Comparison of ENCODE assay signal across 20 mouse cellular contexts in the genomic region with DNA sequence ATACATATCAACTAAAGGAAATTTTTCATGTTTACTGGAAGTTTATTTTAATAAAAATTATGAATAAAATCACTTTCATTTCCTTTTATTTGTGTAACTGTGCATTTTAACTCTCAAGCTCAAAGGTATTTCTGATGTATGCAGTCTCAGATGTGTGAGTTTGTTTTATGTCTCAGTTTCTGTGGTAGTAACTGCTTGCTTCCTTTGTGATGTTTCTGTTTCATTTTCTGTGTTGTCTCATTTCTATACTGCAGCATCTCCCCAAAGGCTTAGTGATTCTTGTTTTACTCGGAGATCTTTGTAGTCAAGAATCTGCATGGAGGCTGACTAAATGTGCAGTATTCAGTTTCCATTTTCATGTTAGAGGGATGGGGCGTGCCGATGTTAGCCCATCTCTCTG. TPM values are rescaled to one million over a fixed set of nuclear protein-coding genes. Genes with fewer than 3 reads are reported as not detected.
A peak's percentile ranks its signal among the peaks of the same experiment; 100 is the strongest.
DNase-seq lines count a peak whose midpoint lies in the region; ATAC-seq and TF ChIP-seq lines count a peak whose summit lies in the region.
"Had no signal": no experiment of that assay in that cellular context is flagged by ENCODE, and none has a peak within 500 bp of the region (broad histone marks: within the 10 kb centered on the region; RNA-seq: fewer than 3 reads in every experiment).

No protein-coding gene starts in this region.

- ATAC-seq in intestine, postnatal 0 days = no peak
- ATAC-seq in intestine, embryonic 15.5 days = no peak
- ATAC-seq in inflammation-experienced regulatory T-cells, adult 6 months = peak; percentile 90
- ATAC-seq: forebrain, embryonic 15.5 days; hindbrain, embryonic 16.5 days had no signal

- DNase-seq in A20 (ENCODE audit: low read depth, low spot score) = peak; percentile 62
- DNase-seq in CH12.LX (ENCODE audit: extremely low read depth) = peak; percentile 55
- no peak for DNase-seq in ovary, postnatal 14 days (ENCODE audit: low spot score)
- DNase-seq in adrenal gland, adult 18-20 months (ENCODE audit: low spot score in 2 of 2) = no peak
- no peak for DNase-seq in kidney, adult 8-10 months
- DNase-seq: adrenal gland, adult 8-10 months; cerebellum, adult 11 months; cerebellum, adult 8-10 months; cerebellum, postnatal 14 days; gastrocnemius, postnatal 36 days; heart, adult 11 months; heart, postnatal 4 days had no signal

- no peaks in the 10 kb centered on the region; the same call in 1 of the 2 replicates for H3K4me1 ChIP-seq in intestine, postnatal 0 days (replicated peaks; ENCODE audit: control insufficient read depth, insufficient read depth, low read length)
- 0 out of 2 replicates have a peak, but pooled peaks cover 2% of the 10 kb centered on the region for H3K4me1 ChIP-seq in intestine, embryonic 15.5 days (replicated peaks)
- H3K4me1 ChIP-seq in CH12.LX (ENCODE audit: control insufficient read depth in 1 of 2, insufficient read depth in 2 of 2) = peaks cover 10 to 25% of the 10 kb centered on the region in 2 experiments
- H3K4me1 ChIP-seq: embryonic facial prominence, embryonic 12.5 days; forebrain, embryonic 15.5 days; heart, embryonic 13.5 days; hindbrain, embryonic 12.5 days had no signal

- H3K27me3 ChIP-seq in intestine, postnatal 0 days (replicated peaks; ENCODE audit: control insufficient read depth, insufficient read depth, low read length) = no peaks in the 10 kb centered on the region
- no peaks in the 10 kb centered on the region for H3K27me3 ChIP-seq in intestine, embryonic 15.5 days (replicated peaks)
- H3K27me3 ChIP-seq in CH12.LX (replicated peaks) = no peaks in the 10 kb centered on the region
- H3K27me3 ChIP-seq: embryonic facial prominence, embryonic 12.5 days; forebrain, embryonic 15.5 days; heart, embryonic 13.5 days; hindbrain, embryonic 12.5 days had no signal

- no peaks in the 10 kb centered on the region; the same call in 1 of the 2 replicates for H3K79me2 ChIP-seq in CH12.LX (replicated peaks; ENCODE audit: control insufficient read depth, extremely low read depth, insufficient read depth, poor library complexity, severe bottlenecking)

- no peak overlapping the region for H3K4me3 ChIP-seq in intestine, postnatal 0 days (ENCODE audit: low read depth, low read length)
- H3K4me3 ChIP-seq in intestine, embryonic 15.5 days (replicated peaks) = no peak overlapping the region
- peak overlapping the region in 1 of 3 experiments; percentile 13 for H3K4me3 ChIP-seq in CH12.LX (replicated peaks in 1 of 3; ENCODE audit: low read depth in 2 of 3, low read length in 2 of 3, poor library complexity in 1 of 3)
- H3K4me3 ChIP-seq: embryonic facial prominence, embryonic 12.5 days; forebrain, embryonic 15.5 days; heart, embryonic 13.5 days; hindbrain, embryonic 12.5 days had no signal

- TF ChIP-seq EP300 in CH12.LX (IDR thresholded peaks at IDR 0.05; ENCODE audit: low read length) = peak; percentile 95

- in situ Hi-C loops in CH12.LX (cut with MboI; ENCODE audit: low pct_ligation_motif_present, low pct_unique_long_range_greater_than_20kb, low sequenced_read_pairs) = no loop called here

- peak overlapping the region; percentile 10; the same call in 1 of the 2 replicates for H3K27ac ChIP-seq in intestine, postnatal 0 days (ENCODE audit: low read depth, low read length)
- no peak overlapping the region for H3K27ac ChIP-seq in intestine, embryonic 15.5 days
- peak overlapping the region; percentile 65 for H3K27ac ChIP-seq in CH12.LX (ENCODE audit: insufficient read depth, low read depth)
- H3K27ac ChIP-seq: embryonic facial prominence, embryonic 12.5 days; forebrain, embryonic 15.5 days; heart, embryonic 13.5 days; hindbrain, embryonic 12.5 days had no signal

- TF ChIP-seq RAD21 in CH12.LX (IDR thresholded peaks at IDR 0.05; ENCODE audit: low read depth, low read length) = no peak

- dilution Hi-C loops in CH12.LX (cut with MboI; ENCODE audit: extremely low pct_ligation_motif_present, extremely low pct_unique_long_range_greater_than_20kb, low sequenced_read_pairs) = no loop called here

- H3K9me3 ChIP-seq in intestine, postnatal 0 days (ENCODE audit: control insufficient read depth) = no peaks in the 10 kb centered on the region
- no peaks in the 10 kb centered on the region for H3K9me3 ChIP-seq in intestine, embryonic 15.5 days
- no peaks in the 10 kb centered on the region for H3K9me3 ChIP-seq in CH12.LX (replicated peaks; ENCODE audit: low read length)
- H3K9me3 ChIP-seq: embryonic facial prominence, embryonic 12.5 days; forebrain, embryonic 15.5 days; heart, embryonic 13.5 days; hindbrain, embryonic 12.5 days had no signal

- H3K4me2 ChIP-seq in intestine, postnatal 0 days (replicated peaks; ENCODE audit: low read depth) = no peak overlapping the region
- no peak overlapping the region for H3K4me2 ChIP-seq in intestine, embryonic 15.5 days (replicated peaks)
- H3K4me2 ChIP-seq in CH12.LX (ENCODE audit: insufficient read depth, low read depth, poor library complexity, severe bottlenecking) = peak overlapping the region; percentile 61; the same call in 1 of the 2 replicates
- H3K4me2 ChIP-seq: embryonic facial prominence, embryonic 12.5 days; forebrain, embryonic 15.5 days; heart, embryonic 13.5 days; hindbrain, embryonic 12.5 days had no signal

- WGBS in intestine, postnatal 0 days = 84% methylated on average over 3 of the region's 3 CpGs
- 89% methylated on average over 3 of the region's 3 CpGs for WGBS in intestine, embryonic 15.5 days

- no peak overlapping the region for H3K9ac ChIP-seq in intestine, postnatal 0 days (ENCODE audit: low read depth, low read length)
- H3K9ac ChIP-seq in intestine, embryonic 15.5 days = no peak overlapping the region
- 0 out of 2 replicates have a peak overlapping the region, but pooled peaks have one; percentile 18 for H3K9ac ChIP-seq in CH12.LX (ENCODE audit: insufficient read depth, low read depth)
- H3K9ac ChIP-seq: embryonic facial prominence, embryonic 12.5 days; forebrain, embryonic 15.5 days; heart, embryonic 13.5 days; hindbrain, embryonic 12.5 days had no signal

- TF ChIP-seq CTCF in intestine, postnatal 0 days (IDR thresholded peaks at IDR 0.05; ENCODE audit: low read depth) = no peak
- TF ChIP-seq CTCF in CH12.LX (conservative IDR thresholded peaks at IDR 0.05 in 1 of 2, IDR thresholded peaks at IDR 0.05 in 1 of 2; ENCODE audit: low read depth in 2 of 2, low read length in 2 of 2) = no peak

- peaks cover 10% of the 10 kb centered on the region for H3K36me3 ChIP-seq in intestine, postnatal 0 days (ENCODE audit: control insufficient read depth, insufficient read depth)
- 0 out of 2 replicates have a peak, but pooled peaks cover 4% of the 10 kb centered on the region for H3K36me3 ChIP-seq in intestine, embryonic 15.5 days
- peaks cover 10 to 29% of the 10 kb centered on the region in 2 experiments for H3K36me3 ChIP-seq in CH12.LX (replicated peaks in 1 of 2; ENCODE audit: control insufficient read depth in 1 of 2, insufficient read depth in 1 of 2, low read length in 1 of 2)

- no peak for TF ChIP-seq POLR2A in CH12.LX (IDR thresholded peaks at IDR 0.05; ENCODE audit: low read depth, low read length)

TF ChIP-seq in CH12.LX, 34 proteins besides CTCF, POLR2A, EP300 and RAD21:
- TF ChIP-seq MYC (IDR thresholded peaks at IDR 0.05; ENCODE audit: low read depth, low read length) (peak; percentile 66), JUN (IDR thresholded peaks at IDR 0.05; ENCODE audit: insufficient read depth, low read depth, low read length) (peak; percentile 79), HCFC1 (IDR thresholded peaks at IDR 0.05; ENCODE audit: low read depth, low read length) (no peak), ZNF384 (IDR thresholded peaks at IDR 0.05; ENCODE audit: low read depth, low read length) (no peak), E2F4 (IDR thresholded peaks at IDR 0.05; ENCODE audit: insufficient replicate concordance, low read depth, low read length) (0 out of 2 replicates have a peak, but pooled peaks have one; percentile 15), CHD1 (IDR thresholded peaks at IDR 0.05; ENCODE audit: low read depth, low read length) (0 out of 2 replicates have a peak, but pooled peaks have one; percentile 53), KAT2A (IDR thresholded peaks at IDR 0.05; ENCODE audit: insufficient replicate concordance, low read length) (0 out of 2 replicates have a peak, but pooled peaks have one; percentile 28), SIN3A (IDR thresholded peaks at IDR 0.05; ENCODE audit: low read length) (peak; percentile 76), ETS1 (conservative IDR thresholded peaks at IDR 0.05; ENCODE audit: low read depth, low read length) (peak; percentile 87), BHLHE40 (IDR thresholded peaks at IDR 0.05; ENCODE audit: low read depth, low read length) (peak; percentile 83), MXI1 (IDR thresholded peaks at IDR 0.05; ENCODE audit: low read depth, low read length) (peak; percentile 48; the same call in 1 of the 2 replicates), JUND (conservative IDR thresholded peaks at IDR 0.05; ENCODE audit: low read depth, low read length) (peak; percentile 93), ZMIZ1 (IDR thresholded peaks at IDR 0.05; ENCODE audit: low read depth, low read length) (peak; percentile 30; the same call in 1 of the 2 replicates), MAX (IDR thresholded peaks at IDR 0.05; ENCODE audit: low read length) (peak; percentile 44; the same call in 1 of the 2 replicates), TBP (conservative IDR thresholded peaks at IDR 0.05; ENCODE audit: low read depth, low read length) (no peak), IRF4 (IDR thresholded peaks at IDR 0.05; ENCODE audit: low read depth, low read length) (peak; percentile 95)

RNA-seq across cellular contexts. Expression of a gene that starts 30.4 kb away (rescaled TPM):
- polyA plus RNA-seq in intestine, postnatal 0 days (2015; fragmentation: Nextera tagmentation; extraction: Ambion mirVana) = 26.9 and 29.6 TPM in 2 replicates
- 55.9 and 61.5 TPM in 2 replicates for polyA plus RNA-seq in intestine, embryonic 15.5 days (2015; fragmentation: Nextera tagmentation; extraction: Ambion mirVana)
- total RNA-seq in CH12.LX (2012; rRNA removed) = 35.0 and 38.9 TPM in 2 replicates
- total RNA-seq in CH12.LX (2014; rRNA removed) = 35.8 and 42.5 TPM in 2 replicates
- 36.6 and 36.8 TPM in 2 replicates for polyA plus RNA-seq in CH12.LX (2012; ENCODE audit: insufficient read length, low read depth)
- 10 to 100 TPM; 16.1 to 20.7 (median 19.9) TPM for polyA plus RNA-seq in inflammation-experienced regulatory T-cells, adult 6 months (2017; shearing (Covaris generic))
- total RNA-seq in adrenal gland, adult 18-20 months (2021) = 10 to 100 TPM; 62.1 to 66.6 TPM

Comparison
In these comparisons a context has a peak if more than half of its experiments do, and no peak if none do; other contexts are left out.
1. DNase-seq: peak in A20 (single experiment) and CH12.LX (single experiment); none in ovary, postnatal 14 days (single experiment), adrenal gland, adult 18-20 months (0 of 2) and kidney, adult 8-10 months (0 of 2).